Mouse (Mus musculus) liver, postnatal 0 days (tissue): Measurements from ENCODE around the gene Man1c1.

Experiments
- CTCF ChIP-seq: sonication (generic); IDR thresholded peaks from 2 replicates; pipeline ENCODE4 v1.5.1; 2016; ENCODE audit warnings: antibody characterized with exemption, low read depth
- EP300 ChIP-seq: IDR thresholded peaks from 2 replicates; pipeline ENCODE4 v1.6.1; 2016; ENCODE audit warnings: antibody characterized with exemption, low read depth, mild to moderate bottlenecking

DNA sequence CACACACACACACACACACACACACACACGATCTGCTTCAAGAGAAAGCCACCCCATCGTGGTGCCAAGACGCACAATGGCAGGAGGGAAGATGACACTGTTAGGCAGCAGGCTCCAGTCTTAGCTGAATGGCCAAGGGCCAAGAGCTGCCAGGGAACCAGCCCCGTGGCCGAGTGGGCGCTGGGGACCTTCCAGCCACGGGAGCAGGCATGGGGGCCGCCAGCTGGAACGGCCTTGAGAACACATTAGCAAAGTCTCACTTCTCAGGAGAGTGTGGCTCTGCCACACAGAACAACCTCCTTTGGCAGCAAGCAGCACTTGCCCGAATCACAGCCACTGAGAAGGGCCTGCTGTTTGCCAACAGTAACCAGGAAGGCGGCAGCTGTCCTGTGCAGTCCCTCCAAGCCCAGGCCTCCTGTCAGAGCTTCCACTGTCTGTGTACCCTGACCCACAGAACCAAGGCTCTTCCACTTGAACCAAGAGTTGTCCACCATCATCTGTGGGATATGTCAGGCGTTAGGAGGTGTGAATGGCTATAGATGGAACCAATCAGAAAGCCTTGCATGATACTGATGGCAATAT, 30.1 kb downstream of the Man1c1 start:
- TF ChIP-seq EP300 (no peak), CTCF (no peak)
